Mouse (Mus musculus): ENCODE results near the gene Cd19. TPM values are rescaled to one million over a fixed set of nuclear protein-coding genes. Genes with fewer than 3 reads are reported as not detected.

Gene Cd19
- polyA plus RNA-seq, 1 experiment from 2014 or later = not detected

DNA sequence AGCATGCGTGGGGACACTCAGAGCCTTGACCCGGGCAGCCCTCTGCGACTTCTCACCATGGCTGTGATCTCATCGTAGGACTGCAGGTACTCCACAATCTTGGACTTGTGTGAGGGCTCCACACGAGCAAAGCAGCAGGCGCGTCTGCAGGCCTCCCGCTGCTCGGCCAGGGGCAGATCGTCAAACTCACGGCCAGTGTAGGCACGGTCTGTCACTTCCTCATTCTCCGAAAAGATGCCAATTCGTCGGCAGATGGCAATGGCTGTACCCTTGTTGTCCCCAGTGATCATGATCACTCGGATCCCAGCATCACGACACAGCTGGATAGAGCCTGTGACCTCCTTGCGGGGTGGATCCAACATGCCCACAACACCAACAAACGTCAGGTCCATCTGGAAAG, 33.8 kb upstream of the Cd19 start:
- H3K4me1 ChIP-seq (ENCODE audit: insufficient read depth) = no peaks in the 10 kb centered on the region
- no peak for TF ChIP-seq CTCF (IDR thresholded peaks at IDR 0.05; ENCODE audit: low read depth)
- ATAC-seq (ENCODE audit: insufficient read depth) (no peak), DNase-seq (no peak)
- no peak overlapping the region for H3K9ac ChIP-seq
- no peak overlapping the region for H3K4me3 ChIP-seq (ENCODE audit: low read depth, low read length)
- WGBS = 87% methylated on average over 19 of the region's 19 CpGs
- H3K4me2 ChIP-seq = no peak overlapping the region
- peaks cover 43% of the 10 kb centered on the region for H3K36me3 ChIP-seq (ENCODE audit: insufficient read depth)
- H3K27ac ChIP-seq (ENCODE audit: low read depth) = no peak overlapping the region
- no peaks in the 10 kb centered on the region for H3K9me3 ChIP-seq (ENCODE audit: low read depth, low read length)
- H3K27me3 ChIP-seq (ENCODE audit: insufficient read depth, low read length) = no peaks in the 10 kb centered on the region

GRCm38 (mm10) chr7:126446217-126446616, 31.5 kb upstream of the Cd19 start:
- H3K9me3 ChIP-seq (ENCODE audit: low read depth, low read length) = no peaks in the 10 kb centered on the region
- no peak overlapping the region for H3K4me2 ChIP-seq
- ATAC-seq (ENCODE audit: insufficient read depth) (no peak), DNase-seq (no peak)
- H3K4me3 ChIP-seq (ENCODE audit: low read depth, low read length) = no peak overlapping the region
- 88% methylated on average over 21 of the region's 21 CpGs for WGBS
- no peak overlapping the region for H3K9ac ChIP-seq
- no peaks in the 10 kb centered on the region for H3K4me1 ChIP-seq (ENCODE audit: insufficient read depth)
- H3K27me3 ChIP-seq (ENCODE audit: insufficient read depth, low read length) = no peaks in the 10 kb centered on the region
- no peak overlapping the region for H3K27ac ChIP-seq (ENCODE audit: low read depth)
- H3K36me3 ChIP-seq (ENCODE audit: insufficient read depth) = peaks cover 52% of the 10 kb centered on the region
- TF ChIP-seq CTCF (IDR thresholded peaks at IDR 0.05; ENCODE audit: low read depth) = no peak

DNA sequence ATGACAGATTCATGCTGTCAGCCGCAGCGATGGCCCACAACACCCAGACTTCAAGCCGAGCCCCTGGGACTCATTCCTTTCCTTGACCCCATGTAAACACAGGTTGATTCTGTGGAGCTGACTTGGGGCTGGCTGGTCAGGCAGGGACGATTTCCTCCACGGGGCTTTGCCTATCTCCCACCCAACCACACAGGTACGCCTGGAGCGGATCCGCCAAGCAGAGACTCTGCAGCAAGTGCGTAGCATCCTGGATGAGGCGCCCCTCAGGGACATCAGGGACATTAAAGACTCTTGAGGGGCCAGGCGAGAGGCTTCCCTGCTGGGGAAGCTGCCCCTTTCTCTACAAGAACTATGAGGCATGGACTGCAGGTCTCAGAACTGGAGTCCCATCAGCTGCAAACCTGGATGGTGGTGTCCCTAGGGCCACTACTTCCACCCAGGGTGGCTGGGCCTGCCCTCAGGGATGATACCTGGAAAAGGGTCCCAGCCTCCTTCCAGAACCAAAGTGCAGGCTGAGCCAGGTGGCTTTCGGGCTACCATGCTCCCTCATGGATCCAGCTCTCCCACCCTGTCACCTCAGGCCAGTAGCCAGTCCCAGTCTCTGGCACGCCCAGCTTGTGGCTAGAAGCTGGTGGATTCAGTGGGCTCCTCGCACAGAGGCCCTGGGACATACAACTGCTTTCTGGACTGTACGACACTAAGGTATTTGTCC, 30.6 kb upstream of the Cd19 start:
- 90% methylated on average over 15 of the region's 15 CpGs for WGBS
- Histone ChIP-seq H3K27ac (ENCODE audit: low read depth) (no peak overlapping the region), H3K27me3 (ENCODE audit: insufficient read depth, low read length) (no peaks in the 10 kb centered on the region), H3K36me3 (ENCODE audit: insufficient read depth) (peaks cover 56% of the 10 kb centered on the region), H3K4me3 (ENCODE audit: low read depth, low read length) (no peak overlapping the region), H3K4me1 (ENCODE audit: insufficient read depth) (no peaks in the 10 kb centered on the region), H3K9ac (no peak overlapping the region), H3K9me3 (ENCODE audit: low read depth, low read length) (no peaks in the 10 kb centered on the region), H3K4me2 (no peak overlapping the region)
- ATAC-seq (ENCODE audit: insufficient read depth) (no peak), DNase-seq (no peak)
- no peak for TF ChIP-seq CTCF (IDR thresholded peaks at IDR 0.05; ENCODE audit: low read depth)

- Histone ChIP-seq H3K4me1 (ENCODE audit: insufficient read depth) (no peaks in the 10 kb centered on the region), H3K9ac (no peak overlapping the region), H3K9me3 (ENCODE audit: low read depth, low read length) (no peaks in the 10 kb centered on the region), H3K27me3 (ENCODE audit: insufficient read depth, low read length) (no peaks in the 10 kb centered on the region), H3K4me3 (ENCODE audit: low read depth, low read length) (no peak overlapping the region), H3K27ac (ENCODE audit: low read depth) (no peak overlapping the region), H3K36me3 (ENCODE audit: insufficient read depth) (peaks cover 58% of the 10 kb centered on the region), H3K4me2 (no peak overlapping the region)
- TF ChIP-seq CTCF (IDR thresholded peaks at IDR 0.05; ENCODE audit: low read depth) = no peak
- no peak for ATAC-seq (ENCODE audit: insufficient read depth)
- 90% methylated on average over 9 of the region's 9 CpGs for WGBS
- DNase-seq = no peak
Measured at GRCm38 (mm10) chr7:126444536-126444935, 29.8 kb upstream of the Cd19 start.

GRCm38 (mm10) chr7:126443997-126444396, 29.3 kb upstream of the Cd19 start:
- H3K9me3 ChIP-seq (ENCODE audit: low read depth, low read length) = no peaks in the 10 kb centered on the region
- no peak overlapping the region for H3K4me3 ChIP-seq (ENCODE audit: low read depth, low read length)
- no peak for ATAC-seq (ENCODE audit: insufficient read depth)
- no peak for TF ChIP-seq CTCF (IDR thresholded peaks at IDR 0.05; ENCODE audit: low read depth)
- no peak overlapping the region for H3K27ac ChIP-seq (ENCODE audit: low read depth)
- no peak overlapping the region for H3K4me2 ChIP-seq
- DNase-seq = no peak
- no peaks in the 10 kb centered on the region for H3K27me3 ChIP-seq (ENCODE audit: insufficient read depth, low read length)
- H3K9ac ChIP-seq = no peak overlapping the region
- H3K4me1 ChIP-seq (ENCODE audit: insufficient read depth) = no peaks in the 10 kb centered on the region
- H3K36me3 ChIP-seq (ENCODE audit: insufficient read depth) = peaks cover 58% of the 10 kb centered on the region
- WGBS = 91% methylated on average over 10 of the region's 10 CpGs

DNA sequence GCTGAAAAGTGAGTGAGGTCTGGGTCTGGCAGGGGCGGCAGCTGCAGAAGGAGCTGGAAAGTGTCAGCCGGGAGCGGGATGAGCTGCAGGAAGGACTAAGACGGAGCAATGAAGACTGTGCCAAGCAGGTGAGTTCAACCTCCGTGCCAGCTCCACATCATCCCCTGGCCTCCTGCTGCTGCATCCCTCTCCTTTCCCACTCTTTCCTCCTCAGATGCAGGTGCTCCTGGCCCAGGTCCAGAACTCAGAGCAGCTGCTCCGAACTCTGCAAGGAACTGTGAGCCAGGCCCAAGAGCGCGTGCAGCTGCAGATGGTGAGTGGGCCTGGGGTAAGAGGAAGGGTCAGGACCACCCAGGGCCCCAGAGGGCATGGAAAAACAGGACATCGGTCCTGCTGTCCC, 25.4 kb upstream of the Cd19 start:
- DNase-seq (no peak), ATAC-seq (ENCODE audit: insufficient read depth) (no peak)
- Histone ChIP-seq H3K4me2 (no peak overlapping the region), H3K9me3 (ENCODE audit: low read depth, low read length) (no peaks in the 10 kb centered on the region), H3K36me3 (ENCODE audit: insufficient read depth) (peaks cover 41% of the 10 kb centered on the region), H3K4me1 (ENCODE audit: insufficient read depth) (no peaks in the 10 kb centered on the region), H3K27me3 (ENCODE audit: insufficient read depth, low read length) (no peaks in the 10 kb centered on the region), H3K4me3 (ENCODE audit: low read depth, low read length) (no peak overlapping the region), H3K27ac (ENCODE audit: low read depth) (no peak overlapping the region), H3K9ac (no peak overlapping the region)
- TF ChIP-seq CTCF (IDR thresholded peaks at IDR 0.05; ENCODE audit: low read depth) = no peak
- 73% methylated on average over 9 of the region's 9 CpGs for WGBS

- Histone ChIP-seq H3K27ac (ENCODE audit: low read depth) (no peak overlapping the region), H3K9me3 (ENCODE audit: low read depth, low read length) (no peaks in the 10 kb centered on the region), H3K4me3 (ENCODE audit: low read depth, low read length) (no peak overlapping the region), H3K27me3 (ENCODE audit: insufficient read depth, low read length) (no peaks in the 10 kb centered on the region), H3K36me3 (ENCODE audit: insufficient read depth) (peaks cover 47% of the 10 kb centered on the region), H3K4me2 (no peak overlapping the region), H3K4me1 (ENCODE audit: insufficient read depth) (no peaks in the 10 kb centered on the region), H3K9ac (no peak overlapping the region)
- DNase-seq = peak; percentile 85
- 16% methylated on average over 8 of the region's 8 CpGs for WGBS
- peak; percentile 95 for TF ChIP-seq CTCF (IDR thresholded peaks at IDR 0.05; ENCODE audit: low read depth)
- no peak for ATAC-seq (ENCODE audit: insufficient read depth)
Measured at GRCm38 (mm10) chr7:126436851-126437250, 22.2 kb upstream of the Cd19 start.
